In the genomic region with DNA sequence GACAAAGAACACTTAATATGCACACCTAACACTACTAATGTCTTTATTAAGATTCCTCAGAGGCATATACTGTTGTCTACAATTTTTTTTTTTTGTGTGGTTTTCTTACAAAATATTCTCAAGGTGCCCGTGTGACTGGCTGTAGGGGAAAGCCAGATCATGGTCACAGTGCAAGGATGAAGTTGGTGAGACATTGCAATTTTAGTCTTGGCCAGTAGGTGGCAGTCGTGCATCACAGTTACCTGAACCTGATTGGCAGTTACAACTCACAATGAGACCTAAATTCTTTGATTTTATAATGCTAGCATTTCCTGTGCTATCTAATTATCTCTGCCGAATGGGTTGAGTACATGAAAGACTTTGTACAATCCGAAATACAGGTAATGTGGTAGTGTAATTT, we compare ENCODE assay signal across 8 mouse cellular contexts.
A peak's percentile ranks its signal among the peaks of the same experiment; 100 is the strongest.
DNase-seq lines count a peak whose midpoint lies in the region; ATAC-seq lines count a peak whose summit lies in the region.

No protein-coding gene starts in this region.

- 7% methylated on average over 4 of the region's 4 CpGs for WGBS in liver, embryonic 13.5 days (ENCODE audit: insufficient replicate concordance)
- 12% methylated on average over 4 of the region's 4 CpGs for WGBS in neural tube, embryonic 15.5 days

- H3K27me3 ChIP-seq in liver, embryonic 13.5 days, result no peaks in the 10 kb centered on the region
- no peaks in the 10 kb centered on the region for H3K27me3 ChIP-seq in neural tube, embryonic 15.5 days (replicated peaks)

- no peaks in the 10 kb centered on the region for H3K9me3 ChIP-seq in liver, embryonic 13.5 days (replicated peaks)
- H3K9me3 ChIP-seq in neural tube, embryonic 15.5 days (replicated peaks), result no peaks in the 10 kb centered on the region

- ATAC-seq in liver, embryonic 13.5 days (ENCODE audit: low read depth), result no peak
- peak; percentile 86 for ATAC-seq in neural tube, embryonic 15.5 days (ENCODE audit: low FRiP score)

- H3K9ac ChIP-seq in liver, embryonic 13.5 days, result no peak overlapping the region
- H3K9ac ChIP-seq in neural tube, embryonic 15.5 days (replicated peaks), result no peak overlapping the region

- peak; percentile 66 for DNase-seq in A20 (ENCODE audit: low read depth, low spot score)
- peak; percentile 15 for DNase-seq in T-cell, adult 2 months (ENCODE audit: low spot score)
- DNase-seq in cerebellum, postnatal 36 days, result peak; percentile 68 to 81
- peak; percentile 17 for DNase-seq in gastrocnemius, adult 8-10 months (ENCODE audit: low spot score in 2 of 2)
- peak; percentile 69 for DNase-seq in kidney, postnatal 14 days
- peak; percentile 29 for DNase-seq in liver, embryonic 13.5 days
- peak; percentile 66 for DNase-seq in thymus, postnatal 14 days

- H3K4me3 ChIP-seq in liver, embryonic 13.5 days (replicated peaks), result no peak overlapping the region
- H3K4me3 ChIP-seq in neural tube, embryonic 15.5 days (replicated peaks), result no peak overlapping the region

- no peaks in the 10 kb centered on the region for H3K4me1 ChIP-seq in liver, embryonic 13.5 days (replicated peaks)
- H3K4me1 ChIP-seq in neural tube, embryonic 15.5 days, result 0 out of 2 replicates have a peak, but pooled peaks cover 5% of the 10 kb centered on the region

- no peak overlapping the region for H3K27ac ChIP-seq in liver, embryonic 13.5 days
- no peak overlapping the region for H3K27ac ChIP-seq in neural tube, embryonic 15.5 days (replicated peaks)

- no peak overlapping the region for H3K4me2 ChIP-seq in liver, embryonic 13.5 days
- no peak overlapping the region for H3K4me2 ChIP-seq in neural tube, embryonic 15.5 days

- H3K36me3 ChIP-seq in liver, embryonic 13.5 days, result no peaks in the 10 kb centered on the region
- H3K36me3 ChIP-seq in neural tube, embryonic 15.5 days, result no peaks in the 10 kb centered on the region

Comparison
In these comparisons a context has a peak if more than half of its experiments do, and no peak if none do; other contexts are left out.
1. DNase-seq: peak in every context shown above with its lines; median percentile 74 in cerebellum, postnatal 36 days; 69 in kidney, postnatal 14 days; 66 in A20; 66 in thymus, postnatal 14 days; 29 in liver, embryonic 13.5 days; 17 in gastrocnemius, adult 8-10 months; 15 in T-cell, adult 2 months.